Mouse (Mus musculus) ovary, postnatal 36 days (tissue): ENCODE measurements around the gene Csk.

Source experiments
- DNase-seq: peaks from one replicate; pipeline ENCODE4 v3.0.0; 2022; ENCODE audit warnings: low spot score, mixed read lengths

Gene Csk

GRCm38 (mm10) chr9:57653283-57653682 is at the start of gene Csk:
TSS of gene Csk (minus strand) at chr9:57653631.
- no peak for DNase-seq

GRCm38 (mm10) chr9:57698466-57699150 is 45.2 kb upstream of the Csk start:
- no peak for DNase-seq

DNA sequence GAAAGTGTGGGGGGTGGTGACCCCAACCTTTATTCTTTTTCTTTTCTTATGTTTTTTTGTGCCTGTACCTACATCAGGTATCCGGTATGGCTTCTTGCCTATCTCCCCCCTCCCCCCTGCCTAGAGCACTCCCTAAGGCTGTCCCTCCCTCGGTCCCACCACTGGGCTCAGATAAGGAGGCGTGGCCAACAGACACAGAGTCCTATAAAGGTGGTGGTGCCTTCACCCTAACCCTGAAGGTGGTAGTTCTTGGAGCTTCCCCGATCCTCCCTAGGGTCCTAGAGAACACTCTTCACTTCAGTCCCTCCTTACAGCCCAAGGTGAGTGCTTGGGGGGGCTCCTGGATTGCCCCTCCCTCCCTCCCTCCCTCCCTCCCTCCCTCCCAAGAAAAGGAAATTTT is 43.9 kb upstream of the Csk start:
- DNase-seq = no peak

GRCm38 (mm10) chr9:57696380-57697285 is 43.2 kb upstream of the Csk start:
- DNase-seq = peak; percentile 20

DNA sequence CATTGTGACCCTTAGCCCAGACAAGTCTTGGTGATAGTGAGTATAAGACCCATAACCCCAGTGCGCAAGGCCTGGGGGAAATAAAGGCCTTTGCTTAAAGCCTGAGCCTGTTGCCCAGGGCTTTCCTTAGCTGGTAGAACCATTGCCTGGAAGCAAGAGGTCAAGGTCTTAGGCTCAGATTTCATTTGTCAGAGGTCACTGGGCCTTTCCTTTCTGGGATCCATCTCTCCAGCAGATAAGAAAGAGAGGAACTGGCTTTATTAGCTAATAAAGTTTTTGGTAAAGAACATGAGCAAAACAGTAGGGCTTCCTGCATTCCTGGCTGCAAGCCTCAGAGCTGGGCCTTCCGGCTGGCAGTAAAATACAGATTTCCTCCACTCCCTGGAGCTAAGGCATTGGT is 40.7 kb upstream of the Csk start:
- no peak for DNase-seq

- DNase-seq = no peak
Observed at GRCm38 (mm10) chr9:57688606-57689005, 35.2 kb upstream of the Csk start.

DNA sequence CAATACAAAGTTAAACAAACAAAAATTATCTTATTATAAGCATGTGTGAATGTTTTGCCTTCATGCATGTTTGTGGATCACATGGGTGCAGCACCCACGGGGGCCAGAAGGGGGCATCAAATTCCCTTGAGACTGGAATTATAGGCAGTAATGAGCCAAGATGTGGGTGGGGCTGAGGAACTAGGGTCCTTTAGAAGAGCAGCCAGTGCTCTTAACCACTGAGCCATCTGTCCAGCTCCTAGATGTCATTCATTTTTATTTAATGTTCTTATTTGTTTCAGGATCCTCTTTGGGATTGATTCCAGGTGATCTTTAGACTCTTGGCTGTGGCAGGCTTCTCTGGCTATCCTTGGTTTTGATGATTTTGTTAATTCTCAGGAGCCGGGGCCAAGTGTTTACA is 34.7 kb upstream of the Csk start:
- DNase-seq = no peak

DNA sequence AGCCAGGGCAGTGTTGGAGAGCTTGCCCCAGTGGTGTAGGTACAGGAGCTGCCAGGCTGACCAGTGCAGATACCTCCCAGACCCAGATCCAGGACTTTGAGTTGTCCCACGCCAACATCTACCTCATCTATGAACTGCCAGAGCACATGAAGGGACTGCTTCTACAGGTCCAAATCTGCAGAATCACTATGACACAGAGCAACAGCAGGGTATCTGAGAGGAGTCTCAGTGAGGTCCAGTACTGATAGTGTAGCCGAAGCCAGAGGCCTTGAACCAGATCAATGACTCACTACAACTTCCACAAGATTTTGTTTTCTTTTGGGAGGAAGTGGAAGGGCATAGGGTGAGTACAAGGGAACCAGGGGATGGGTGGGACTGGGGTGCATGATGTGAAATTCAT is 34.3 kb upstream of the Csk start, which contains the start of gene Cyp1a1:
Gene Cyp1a1 (plus strand): TSS at position 178 of the 400 bp plus-strand sequence.
- DNase-seq = no peak

- DNase-seq = no peak
Observed at GRCm38 (mm10) chr9:57686011-57686410, 32.6 kb upstream of the Csk start.

DNA sequence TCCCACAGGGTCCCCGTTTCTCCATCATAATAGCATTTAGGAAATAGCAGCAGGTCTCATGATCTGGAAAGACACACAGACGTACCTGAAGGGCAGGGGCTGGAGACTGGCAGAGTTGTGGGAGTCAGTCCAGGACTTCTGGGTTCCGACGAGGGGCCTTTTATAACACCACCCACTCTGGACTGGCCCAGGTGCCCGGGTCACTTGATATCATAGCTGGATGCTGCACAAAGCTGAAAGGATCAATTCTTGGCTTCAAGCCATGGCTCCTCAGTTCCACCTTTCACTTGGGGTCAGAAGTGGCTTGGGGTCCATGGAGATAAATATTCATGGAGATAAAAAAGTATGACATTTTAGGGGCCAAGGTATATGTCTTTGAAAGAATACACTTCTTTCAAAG is 30.1 kb upstream of the Csk start, which contains the start of gene Cyp1a2:
Gene Cyp1a2 (minus strand): TSS at position 184 of the 400 bp plus-strand sequence.
- no peak for DNase-seq

GRCm38 (mm10) chr9:57681411-57681810 is 28.0 kb upstream of the Csk start:
- DNase-seq = no peak

DNA sequence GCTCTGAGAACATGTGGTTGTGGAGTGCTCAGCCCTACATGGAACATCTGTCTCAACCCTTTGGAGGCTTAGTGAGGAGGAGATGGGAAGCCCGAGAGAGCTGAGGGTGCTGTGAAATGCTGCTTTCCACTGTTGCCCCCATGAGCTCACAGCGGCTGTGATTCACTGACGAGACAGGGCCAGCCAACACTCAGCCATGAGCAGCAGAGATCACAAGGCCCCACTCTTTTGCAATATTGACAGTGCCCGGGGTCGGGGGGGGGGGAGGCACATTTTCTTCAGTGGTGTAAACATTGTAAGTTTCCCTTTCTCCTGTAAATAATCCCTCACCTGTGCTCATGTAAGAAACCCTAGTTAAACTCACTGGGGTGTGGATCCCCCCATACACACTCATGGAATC is 18.1 kb upstream of the Csk start:
- no peak for DNase-seq

GRCm38 (mm10) chr9:57671037-57671436 is 17.6 kb upstream of the Csk start:
- DNase-seq = no peak

DNA sequence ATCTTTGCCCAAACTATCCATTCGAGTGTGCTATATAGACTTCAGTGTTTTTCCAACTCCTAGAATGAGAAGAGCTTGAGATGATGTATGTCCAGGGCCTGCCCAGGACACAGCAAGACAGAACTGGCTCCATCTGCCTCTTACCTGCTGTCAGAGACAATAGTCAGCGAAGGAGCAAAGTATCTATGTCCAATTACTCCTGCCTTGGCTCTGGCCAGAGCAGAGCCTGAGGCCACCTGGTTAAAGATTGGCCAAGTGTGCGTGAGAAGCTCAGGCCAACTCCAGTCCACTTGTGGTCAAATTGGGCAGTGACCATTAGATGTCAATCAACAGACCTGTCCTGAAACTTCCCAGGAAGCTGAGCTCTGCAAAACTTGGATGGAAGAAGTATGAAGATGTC is 16.1 kb upstream of the Csk start:
- DNase-seq = no peak

DNA sequence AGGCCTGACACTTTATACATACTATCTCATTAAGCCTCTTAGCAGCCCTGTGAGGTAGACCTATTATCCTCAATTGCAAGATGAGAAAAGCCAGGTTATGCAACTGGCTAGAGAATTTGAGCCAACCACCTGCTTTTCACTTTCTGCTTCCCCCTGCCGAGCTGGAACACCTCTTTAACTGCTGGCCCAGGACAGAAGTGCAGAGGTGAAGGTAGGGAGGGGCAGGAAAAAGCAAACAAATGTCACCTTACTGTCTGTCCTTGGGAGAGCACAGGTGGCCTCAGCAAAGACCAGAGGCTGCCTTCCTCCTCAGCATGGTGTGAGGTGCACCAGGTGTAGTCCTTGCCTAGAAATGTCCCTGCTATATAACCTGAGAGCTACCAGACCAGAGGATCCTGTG is 14.8 kb upstream of the Csk start:
- DNase-seq = no peak

GRCm38 (mm10) chr9:57667817-57668216 is 14.4 kb upstream of the Csk start:
- DNase-seq = no peak

DNA sequence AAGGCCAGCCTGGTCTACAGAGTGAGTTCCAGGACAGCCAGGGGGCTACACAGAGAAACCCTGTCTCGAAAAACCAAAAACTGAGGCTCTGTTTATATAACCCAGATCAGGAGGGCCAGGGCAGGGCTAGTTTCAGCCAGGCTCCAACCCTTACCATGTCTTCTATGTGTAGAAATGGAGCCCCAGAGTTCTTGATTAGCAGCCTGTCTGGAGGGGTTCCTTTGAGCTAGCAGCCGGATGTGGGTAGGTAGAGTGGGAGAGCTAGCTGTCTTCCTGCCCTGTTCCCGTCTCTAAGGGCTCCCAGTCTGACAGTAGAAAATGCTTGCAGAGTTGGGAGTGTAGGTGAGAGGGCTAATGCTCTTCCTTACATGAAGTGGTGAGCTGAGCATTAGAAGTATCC is 13.7 kb upstream of the Csk start:
- no peak for DNase-seq

DNA sequence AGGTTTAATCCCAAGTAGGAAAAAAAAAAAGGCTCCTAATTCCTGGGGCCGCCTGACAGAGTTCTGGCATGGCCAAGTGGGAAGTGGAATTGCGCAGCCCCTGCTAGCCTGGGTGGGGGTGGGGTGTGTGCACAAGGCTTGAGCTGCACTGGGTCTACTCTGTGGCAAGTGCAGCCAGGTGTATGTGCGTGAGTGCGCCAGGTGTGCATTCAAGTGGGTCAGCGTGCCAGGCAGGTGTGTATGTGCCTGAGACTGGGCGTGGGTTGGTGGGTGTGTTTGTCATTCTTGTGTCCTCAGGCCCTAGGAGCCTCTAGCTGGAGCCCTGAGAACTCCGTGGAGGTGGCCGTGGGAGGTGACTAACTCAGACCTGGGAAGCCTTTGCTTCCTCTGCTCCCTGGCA is 13.1 kb upstream of the Csk start:
- DNase-seq = no peak

DNA sequence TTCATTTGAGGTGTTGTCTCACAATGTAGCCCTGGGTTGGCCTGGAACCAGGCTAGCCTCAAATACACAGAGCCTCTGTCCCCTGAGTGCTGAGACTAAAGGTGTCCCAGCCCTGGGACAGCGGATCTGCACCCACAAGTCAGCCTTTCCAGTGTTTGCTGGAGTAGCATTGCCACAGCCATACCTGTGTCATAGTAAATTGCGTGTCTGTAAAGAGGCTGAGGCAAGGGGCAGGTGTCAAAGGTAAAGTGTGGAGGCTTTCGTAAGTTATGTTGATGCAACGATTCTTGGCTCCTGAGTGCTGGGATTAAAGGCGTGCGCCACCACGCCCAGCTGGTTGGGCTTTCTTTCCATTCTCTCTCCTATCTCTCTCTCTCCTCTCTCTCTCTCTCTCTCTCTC is 11.2 kb upstream of the Csk start:
- no peak for DNase-seq

- DNase-seq = no peak
Observed at GRCm38 (mm10) chr9:57661552-57661951, 8.1 kb upstream of the Csk start.

GRCm38 (mm10) chr9:57660501-57660900 is 7.1 kb upstream of the Csk start:
- no peak for DNase-seq

DNA sequence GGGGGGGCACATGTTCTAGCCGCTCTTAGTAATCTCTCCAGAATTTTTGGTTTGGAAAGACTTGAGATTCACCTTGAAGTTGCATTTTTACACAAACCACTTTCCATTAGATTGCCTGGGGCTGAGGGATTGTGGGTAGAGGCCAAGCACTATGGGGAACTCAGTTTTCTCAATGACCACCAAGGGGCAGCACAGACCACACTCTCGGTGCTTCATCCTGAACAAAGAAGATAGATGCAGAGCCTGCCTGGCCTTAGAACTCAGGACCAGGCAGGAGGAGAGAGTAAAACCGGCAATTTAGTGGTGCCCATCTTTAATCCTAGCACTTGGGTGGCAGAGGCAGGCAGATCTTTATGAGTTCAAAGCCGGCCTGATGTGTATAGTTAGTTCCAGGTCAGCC is 6.3 kb upstream of the Csk start:
- DNase-seq = peak; percentile 61

DNA sequence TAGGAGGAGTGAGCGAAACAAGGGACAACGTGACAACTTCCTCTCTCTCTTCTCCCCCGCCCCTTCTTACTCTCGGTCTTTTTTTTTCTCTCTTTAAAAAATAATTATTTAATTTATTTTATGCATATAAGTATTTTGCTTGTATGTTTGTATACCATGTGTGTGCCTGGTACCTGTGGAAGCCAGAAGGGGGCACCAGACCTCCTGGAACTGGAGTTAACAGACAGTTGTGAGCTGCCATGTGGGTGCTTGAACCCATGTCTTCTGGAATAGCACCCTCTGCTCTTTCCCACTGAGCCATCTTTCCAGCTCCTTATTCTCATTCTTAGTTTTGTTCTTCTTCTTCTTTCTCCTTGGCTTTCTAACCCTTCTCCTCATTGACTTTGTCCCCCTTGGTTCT is 5.5 kb upstream of the Csk start:
- no peak for DNase-seq
